Mouse (Mus musculus): ENCODE data around the gene Snx27. TPM values are rescaled to one million over a fixed set of nuclear protein-coding genes. Genes with fewer than 3 reads are reported as not detected.

Gene Snx27
- polyA plus RNA-seq, 1 experiment from 2014 or later, result 46.2 TPM

DNA sequence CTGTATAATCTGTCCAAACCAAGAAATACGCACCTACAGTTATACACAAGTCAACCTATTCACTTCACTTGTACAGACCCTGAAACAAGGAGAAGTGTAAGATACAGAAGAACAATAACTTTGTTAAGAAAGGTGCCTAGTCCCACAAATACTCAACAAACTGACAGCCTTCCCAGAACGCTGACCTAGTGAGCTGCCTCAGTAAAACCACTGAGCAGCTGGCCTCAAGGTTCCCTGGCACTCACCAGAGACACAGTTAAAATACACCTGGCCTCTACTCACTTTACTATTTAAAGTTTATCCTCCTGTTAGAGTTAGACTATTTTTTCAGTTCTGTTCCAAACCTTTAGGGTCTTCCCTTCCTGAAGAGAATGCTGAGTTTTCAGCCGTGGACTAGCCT lies 19.4 kb downstream of the Snx27 start:
- no peaks in the 10 kb centered on the region for H3K27me3 ChIP-seq (ENCODE audit: low read depth, poor library complexity, severe bottlenecking)
- no peaks in the 10 kb centered on the region for H3K9me3 ChIP-seq (replicated peaks)
- 84% methylated on average over 3 of the region's 3 CpGs for WGBS
- peaks cover 28% of the 10 kb centered on the region for H3K36me3 ChIP-seq
- H3K4me1 ChIP-seq, result peaks cover 14% of the 10 kb centered on the region
- H3K4me3 ChIP-seq, result no peak overlapping the region
- DNase-seq (ENCODE audit: low spot score), result no peak
- no peak overlapping the region for H3K27ac ChIP-seq

DNA sequence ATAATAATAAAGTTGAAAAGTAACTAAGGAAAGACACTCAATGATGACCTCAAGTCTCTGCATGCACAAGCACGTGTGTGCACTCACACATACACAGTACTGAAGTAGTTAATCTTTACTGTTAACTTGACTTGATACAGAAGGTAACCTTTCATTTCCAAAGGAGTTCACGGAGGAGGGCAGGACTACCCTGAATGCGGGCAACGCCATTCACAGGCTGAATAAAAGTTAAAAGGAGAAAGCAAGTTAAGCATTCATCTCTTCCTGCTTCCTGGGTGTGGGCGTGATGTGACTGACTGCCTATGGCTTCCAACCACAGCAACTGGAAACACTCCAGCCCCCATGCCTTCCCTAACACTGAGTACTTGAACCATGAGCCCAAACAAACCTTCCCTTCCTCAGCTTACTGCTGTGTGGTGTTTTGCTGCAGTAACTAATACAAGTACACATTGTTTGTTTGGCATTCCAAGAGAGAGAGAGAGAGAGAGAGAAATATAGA lies 22.5 kb downstream of the Snx27 start:
- no peak overlapping the region for H3K27ac ChIP-seq
- H3K9me3 ChIP-seq (replicated peaks), result no peaks in the 10 kb centered on the region
- H3K4me1 ChIP-seq, result peaks cover 4% of the 10 kb centered on the region; the same call in 1 of the 2 replicates
- peaks cover 37% of the 10 kb centered on the region for H3K36me3 ChIP-seq
- no peak overlapping the region for H3K4me3 ChIP-seq
- DNase-seq (ENCODE audit: low spot score), result no peak
- WGBS, result 91% methylated on average over 5 of the region's 5 CpGs
- H3K27me3 ChIP-seq (ENCODE audit: low read depth, poor library complexity, severe bottlenecking), result no peaks in the 10 kb centered on the region

DNA sequence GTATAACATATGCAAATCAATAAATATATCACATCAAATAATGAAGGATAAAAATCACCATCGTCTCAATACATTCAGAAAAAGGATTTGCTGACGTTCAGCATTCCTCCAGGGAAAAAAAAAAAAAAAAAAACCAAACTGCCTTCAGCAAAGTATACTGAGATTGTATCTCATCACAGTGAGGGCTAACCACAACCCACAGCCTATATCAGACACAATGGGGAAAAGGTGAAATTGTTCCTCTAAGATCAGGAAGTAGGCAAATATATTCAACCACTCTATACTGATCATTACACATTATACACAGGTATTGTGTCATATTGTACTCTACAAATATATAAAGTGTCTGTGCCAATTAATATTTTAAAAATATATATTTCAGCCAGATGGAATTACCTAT lies 33.5 kb downstream of the Snx27 start:
- Histone ChIP-seq H3K36me3 (peaks cover 11% of the 10 kb centered on the region; the same call in 1 of the 2 replicates), H3K4me3 (no peak overlapping the region), H3K27me3 (ENCODE audit: low read depth, poor library complexity, severe bottlenecking) (no peaks in the 10 kb centered on the region), H3K27ac (no peak overlapping the region), H3K9me3 (replicated peaks) (no peaks in the 10 kb centered on the region), H3K4me1 (no peaks in the 10 kb centered on the region)
- DNase-seq (ENCODE audit: low spot score), result no peak
- WGBS, result 99% methylated on average over 2 of the region's 2 CpGs

DNA sequence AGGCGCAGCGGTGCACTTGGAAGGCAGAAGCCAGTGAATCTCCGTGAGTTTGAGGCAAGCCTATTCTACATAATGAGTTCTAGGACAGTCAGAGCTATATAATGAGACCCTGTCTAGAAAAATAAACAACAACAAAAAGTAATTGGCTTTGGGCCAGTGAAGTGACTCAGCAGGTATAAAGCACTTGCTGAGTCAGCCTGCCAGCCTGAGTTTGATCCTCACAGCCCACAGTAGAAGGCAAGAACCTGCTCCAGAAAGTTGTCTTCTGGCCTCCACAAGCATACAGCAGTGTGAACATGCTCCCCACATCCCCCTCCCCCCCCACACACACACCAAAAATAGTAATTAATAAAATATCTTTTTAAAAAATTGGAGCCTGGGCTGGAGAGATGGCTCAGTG lies 45.3 kb downstream of the Snx27 start:
- no peak for DNase-seq (ENCODE audit: low spot score)
- no peaks in the 10 kb centered on the region for H3K9me3 ChIP-seq (replicated peaks)
- H3K27ac ChIP-seq, result no peak overlapping the region
- WGBS, result 95% methylated on average over 3 of the region's 3 CpGs
- H3K27me3 ChIP-seq (ENCODE audit: low read depth, poor library complexity, severe bottlenecking), result no peaks in the 10 kb centered on the region
- peaks cover 17% of the 10 kb centered on the region for H3K36me3 ChIP-seq
- H3K4me3 ChIP-seq, result no peak overlapping the region
- no peaks in the 10 kb centered on the region for H3K4me1 ChIP-seq

DNA sequence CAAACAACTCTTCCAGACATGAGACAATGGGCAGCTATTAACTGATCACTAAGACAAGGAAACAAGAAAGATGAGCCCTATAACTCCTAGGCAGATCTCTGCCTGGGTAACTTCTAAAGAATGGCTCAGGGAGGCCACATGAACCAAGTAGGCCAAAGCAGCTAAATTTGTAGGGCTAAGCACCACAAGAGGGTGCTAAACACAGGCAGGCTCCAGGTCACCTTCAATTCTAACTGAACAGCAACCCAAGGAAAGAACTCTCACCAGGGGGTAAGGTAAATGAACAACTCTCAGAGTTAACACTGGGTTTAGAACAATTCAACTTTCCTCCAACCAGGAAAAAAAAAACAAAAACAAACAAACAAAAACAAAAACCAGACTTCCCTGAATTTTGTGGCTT lies 48.5 kb downstream of the Snx27 start:
- Histone ChIP-seq H3K27me3 (ENCODE audit: low read depth, poor library complexity, severe bottlenecking) (no peaks in the 10 kb centered on the region), H3K36me3 (peaks cover 26% of the 10 kb centered on the region), H3K4me3 (no peak overlapping the region), H3K4me1 (no peaks in the 10 kb centered on the region), H3K9me3 (replicated peaks) (no peaks in the 10 kb centered on the region), H3K27ac (no peak overlapping the region)
- DNase-seq (ENCODE audit: low spot score), result no peak

DNA sequence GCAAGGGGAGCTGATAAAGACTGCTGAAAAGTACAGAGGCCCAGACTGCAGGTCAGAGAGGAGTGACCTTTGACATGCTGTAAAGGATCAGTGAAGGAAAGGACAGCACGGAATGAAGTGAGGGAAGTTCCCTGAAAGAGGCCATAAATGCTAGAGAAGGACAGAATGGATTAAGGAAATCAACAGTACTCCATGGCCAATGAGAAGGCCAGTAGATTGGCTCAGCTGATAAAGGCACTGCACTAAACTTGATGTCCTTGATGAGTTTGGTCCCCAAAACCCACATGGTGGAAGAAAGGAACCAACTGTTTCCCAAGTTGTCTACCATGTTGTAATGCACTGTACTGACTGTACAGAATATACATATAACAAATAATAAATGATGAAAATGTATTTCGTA lies 55.8 kb downstream of the Snx27 start:
- DNase-seq (ENCODE audit: low spot score), result no peak
- H3K27ac ChIP-seq, result no peak overlapping the region
- peaks cover 62% of the 10 kb centered on the region for H3K36me3 ChIP-seq
- no peaks in the 10 kb centered on the region for H3K27me3 ChIP-seq (ENCODE audit: low read depth, poor library complexity, severe bottlenecking)
- WGBS, result 60% methylated on average over 2 of the region's 2 CpGs
- H3K4me1 ChIP-seq, result no peaks in the 10 kb centered on the region
- no peaks in the 10 kb centered on the region for H3K9me3 ChIP-seq (replicated peaks)
- no peak overlapping the region for H3K4me3 ChIP-seq

DNA sequence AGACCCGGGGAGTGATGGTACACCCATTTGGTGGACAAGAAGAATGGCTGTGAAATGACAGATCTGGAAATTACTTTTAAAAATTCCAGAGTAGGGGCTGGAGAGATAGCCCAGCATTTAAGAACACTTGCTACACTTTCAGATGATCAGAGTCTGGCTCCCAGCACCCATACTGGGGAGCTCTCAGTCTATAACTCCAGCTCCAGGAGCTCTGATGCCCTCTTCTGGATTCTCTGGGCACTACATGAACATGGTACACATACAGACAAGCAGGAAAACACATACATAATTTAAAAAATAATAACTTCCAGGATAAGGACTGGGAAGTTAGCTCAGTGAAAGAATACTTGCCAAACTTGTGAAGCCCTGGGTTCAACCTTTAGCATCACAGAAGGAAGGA lies 75.9 kb downstream of the Snx27 start:
- WGBS, result 98% methylated on average over 1 of the region's 1 CpGs
- no peak for DNase-seq (ENCODE audit: low spot score)
- H3K4me1 ChIP-seq, result no peaks in the 10 kb centered on the region
- H3K36me3 ChIP-seq, result peaks cover 63% of the 10 kb centered on the region
- H3K9me3 ChIP-seq (replicated peaks), result no peaks in the 10 kb centered on the region
- H3K27me3 ChIP-seq (ENCODE audit: low read depth, poor library complexity, severe bottlenecking), result no peaks in the 10 kb centered on the region
- no peak overlapping the region for H3K4me3 ChIP-seq
- H3K27ac ChIP-seq, result no peak overlapping the region

DNA sequence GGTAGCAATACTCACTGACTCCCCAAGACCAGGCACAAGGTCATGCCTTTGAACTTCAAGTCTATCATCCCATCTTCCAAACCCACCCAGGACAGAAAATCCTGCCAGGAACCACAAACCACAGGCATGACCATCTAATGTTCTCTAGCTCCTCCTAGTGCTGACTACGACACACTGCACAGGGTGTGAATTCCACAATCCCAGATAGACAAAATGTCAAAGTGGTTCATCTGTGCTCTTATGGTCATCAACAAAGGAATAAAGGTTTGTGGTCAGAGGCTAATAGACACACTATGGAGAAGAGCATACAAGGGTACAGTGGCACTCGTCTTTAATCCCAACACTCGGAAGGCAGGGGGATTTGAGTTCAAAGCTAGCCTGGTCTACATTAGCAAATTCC lies 80.3 kb downstream of the Snx27 start:
- WGBS, result 80% methylated on average over 3 of the region's 3 CpGs
- Histone ChIP-seq H3K4me3 (no peak overlapping the region), H3K27ac (no peak overlapping the region), H3K27me3 (ENCODE audit: low read depth, poor library complexity, severe bottlenecking) (no peaks in the 10 kb centered on the region), H3K9me3 (replicated peaks) (no peaks in the 10 kb centered on the region), H3K4me1 (no peaks in the 10 kb centered on the region), H3K36me3 (peaks cover 63% of the 10 kb centered on the region)
- no peak for DNase-seq (ENCODE audit: low spot score)

DNA sequence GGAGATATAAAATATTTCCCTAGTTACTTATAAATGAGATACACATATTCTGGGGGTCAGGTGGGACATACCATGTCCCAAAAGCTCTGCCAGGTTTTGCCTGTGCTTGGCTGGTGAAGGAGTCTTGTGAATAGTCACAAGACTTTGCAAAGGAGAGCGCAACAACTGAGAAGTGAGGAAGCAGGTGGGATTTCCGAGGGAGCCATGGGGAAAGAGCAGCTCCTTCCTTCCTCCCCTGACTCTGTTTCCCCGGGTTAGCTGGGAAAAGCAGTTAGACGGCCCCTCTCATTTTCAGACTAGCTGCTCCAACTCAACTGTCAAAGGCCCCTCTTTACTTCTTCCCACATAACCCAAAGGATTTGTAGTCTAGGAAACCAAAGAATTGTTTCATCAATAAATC lies 85.4 kb downstream of the Snx27 start:
- 88% methylated on average over 4 of the region's 4 CpGs for WGBS
- Histone ChIP-seq H3K4me3 (no peak overlapping the region), H3K9me3 (replicated peaks) (no peaks in the 10 kb centered on the region), H3K4me1 (no peaks in the 10 kb centered on the region), H3K27ac (no peak overlapping the region), H3K36me3 (peaks cover 71% of the 10 kb centered on the region), H3K27me3 (ENCODE audit: low read depth, poor library complexity, severe bottlenecking) (no peaks in the 10 kb centered on the region)
- DNase-seq (ENCODE audit: low spot score), result no peak

DNA sequence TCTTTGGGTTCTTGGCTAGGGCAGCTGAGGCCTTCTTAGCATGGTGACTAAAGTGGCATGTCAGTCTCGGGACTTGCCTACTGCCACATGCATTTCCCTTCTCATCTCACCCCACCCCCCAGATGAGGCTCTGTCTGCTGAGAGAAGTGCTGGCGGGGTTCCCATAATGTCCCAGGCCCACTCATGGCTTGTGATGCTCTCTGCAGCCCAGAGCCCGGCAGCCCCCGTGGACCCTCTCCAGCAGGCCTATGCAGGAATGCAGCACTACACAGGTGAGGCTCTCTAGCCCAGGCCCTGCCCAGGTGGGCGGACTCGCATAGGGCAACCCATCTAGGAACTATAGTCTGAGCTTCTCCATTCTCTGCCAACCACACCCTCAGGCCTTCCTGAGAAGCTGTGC lies 94.9 kb downstream of the Snx27 start:
- no peak for DNase-seq (ENCODE audit: low spot score)
- peaks cover 6% of the 10 kb centered on the region; the same call in 1 of the 2 replicates for H3K36me3 ChIP-seq
- peaks cover 31% of the 10 kb centered on the region for H3K4me1 ChIP-seq
- 81% methylated on average over 6 of the region's 6 CpGs for WGBS
- H3K27me3 ChIP-seq (ENCODE audit: low read depth, poor library complexity, severe bottlenecking), result no peaks in the 10 kb centered on the region
- no peaks in the 10 kb centered on the region for H3K9me3 ChIP-seq (replicated peaks)
- H3K4me3 ChIP-seq, result no peak overlapping the region
- H3K27ac ChIP-seq, result no peak overlapping the region

DNA sequence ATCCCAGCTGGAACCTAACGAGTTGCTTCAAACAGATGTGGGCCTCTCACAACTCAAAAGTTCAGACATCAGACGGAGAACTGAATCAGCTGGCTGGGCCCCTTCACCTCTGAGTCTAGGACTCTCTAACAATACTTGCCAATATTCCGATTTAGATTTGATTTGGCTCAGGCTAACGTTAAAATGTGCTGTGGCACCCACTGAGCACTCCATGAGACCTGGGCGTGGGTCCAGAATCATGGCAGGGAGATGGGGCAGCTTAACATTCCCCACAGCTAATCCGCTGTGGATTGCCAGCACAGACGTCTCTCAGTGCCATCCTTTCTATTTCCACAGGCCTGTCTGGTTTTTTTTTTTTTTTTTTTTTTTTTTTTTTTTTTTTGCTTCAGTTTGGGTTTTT lies 96.6 kb downstream of the Snx27 start:
- Histone ChIP-seq H3K27me3 (ENCODE audit: low read depth, poor library complexity, severe bottlenecking) (peaks cover 12% of the 10 kb centered on the region), H3K27ac (no peak overlapping the region), H3K4me1 (peaks cover 31% of the 10 kb centered on the region), H3K9me3 (replicated peaks) (no peaks in the 10 kb centered on the region), H3K4me3 (no peak overlapping the region), H3K36me3 (0 out of 2 replicates have a peak, but pooled peaks cover 3% of the 10 kb centered on the region)
- WGBS, result 82% methylated on average over 7 of the region's 7 CpGs
- no peak for DNase-seq (ENCODE audit: low spot score)

DNA sequence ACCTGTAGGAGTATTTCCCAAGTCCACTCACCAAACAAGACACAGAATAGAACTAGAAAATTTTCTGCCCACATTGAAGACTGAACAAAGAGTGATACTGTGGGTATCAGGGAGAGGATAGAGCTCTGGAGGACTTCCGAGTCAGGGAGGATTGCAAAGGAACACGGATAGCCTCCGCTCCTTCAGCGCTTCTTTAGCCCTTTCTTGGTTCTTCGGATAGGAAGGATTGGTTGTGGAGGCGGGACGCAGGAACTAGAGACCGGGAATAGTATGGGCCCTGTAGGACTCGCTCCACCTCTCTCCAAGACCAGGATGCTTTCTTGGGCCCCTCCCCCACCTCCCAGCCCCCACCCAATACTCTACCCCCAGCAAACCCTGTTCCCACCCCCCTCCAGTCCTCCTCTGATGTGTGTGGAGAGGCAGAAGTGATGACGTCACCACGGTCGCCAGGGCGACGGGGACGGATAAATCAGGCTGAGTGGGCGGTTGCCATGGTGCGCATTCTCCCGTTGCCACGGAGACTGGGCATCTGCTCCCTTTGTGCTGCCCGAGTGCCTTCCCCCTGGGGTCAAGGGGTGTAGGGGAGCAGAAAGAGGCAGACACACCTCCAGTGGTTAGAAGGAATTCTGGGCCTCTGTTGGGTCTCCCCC lies 98.6 kb downstream of the Snx27 start:
- peaks cover 49% of the 10 kb centered on the region for H3K4me1 ChIP-seq
- no peak overlapping the region for H3K27ac ChIP-seq
- H3K36me3 ChIP-seq, result no peaks in the 10 kb centered on the region
- H3K9me3 ChIP-seq (replicated peaks), result no peaks in the 10 kb centered on the region
- H3K4me3 ChIP-seq, result no peak overlapping the region
- 23% methylated on average over 20 of the region's 20 CpGs for WGBS
- DNase-seq (ENCODE audit: low spot score), result peak; percentile 82
- H3K27me3 ChIP-seq (ENCODE audit: low read depth, poor library complexity, severe bottlenecking), result peaks cover 32% of the 10 kb centered on the region

DNA sequence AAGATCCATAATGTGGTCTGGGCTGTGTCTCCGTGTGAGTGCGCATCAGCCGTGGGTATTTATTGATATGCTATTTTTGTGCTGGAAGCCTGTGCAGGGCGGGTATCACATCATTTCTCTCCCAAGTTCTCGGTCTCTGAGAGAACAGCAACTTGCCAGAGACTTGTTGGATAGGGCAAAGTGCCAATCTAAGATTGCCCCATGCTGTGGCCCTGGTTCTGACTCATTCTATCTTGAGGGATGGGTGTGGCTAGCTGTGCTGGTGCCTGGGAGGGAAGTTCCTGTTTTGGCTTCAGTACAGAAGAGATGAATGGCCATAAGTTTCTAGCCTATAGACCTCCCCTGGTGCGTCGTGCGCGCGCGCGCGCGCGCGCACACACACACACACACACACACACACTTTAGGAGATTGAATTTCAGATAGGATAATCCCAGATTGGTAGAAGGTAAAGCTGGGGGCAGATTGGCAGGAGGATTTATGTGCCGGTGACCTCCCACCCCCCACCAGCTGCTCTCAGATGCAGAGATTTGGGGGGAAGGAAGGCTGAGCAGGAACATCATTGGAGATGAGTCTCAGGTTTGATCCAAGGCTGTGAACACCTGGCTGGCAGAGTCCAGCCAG lies 99.6 kb downstream of the Snx27 start:
- 83% methylated on average over 17 of the region's 17 CpGs for WGBS
- no peak overlapping the region for H3K4me3 ChIP-seq
- no peaks in the 10 kb centered on the region for H3K9me3 ChIP-seq (replicated peaks)
- DNase-seq (ENCODE audit: low spot score), result no peak
- H3K36me3 ChIP-seq, result no peaks in the 10 kb centered on the region
- peaks cover 43% of the 10 kb centered on the region for H3K27me3 ChIP-seq (ENCODE audit: low read depth, poor library complexity, severe bottlenecking)
- H3K27ac ChIP-seq, result no peak overlapping the region
- H3K4me1 ChIP-seq, result peaks cover 59% of the 10 kb centered on the region
